Mouse (Mus musculus) lung, postnatal 0 days (tissue): Measurements from ENCODE around the gene Vdac1. TPM values are rescaled to one million over a fixed set of nuclear protein-coding genes. Genes with fewer than 3 reads are reported as not detected.

Source experiments
- ATAC-seq: fragments of 200-750 bp; cut with Nextera tagmentation; 2 replicates; pipeline ENCODE4 v1.8.0; 2017; ENCODE audit warnings: moderate library complexity
- DNase-seq: peaks from one replicate; pipeline ENCODE4 v3.0.0-alpha.2; 2016; ENCODE audit warnings: low spot score
- H3K27ac ChIP-seq: fragments of 300-500 bp; sonication (generic); 2 replicates; pipeline ENCODE4 v1.5.1; 2014; ENCODE audit warnings: antibody characterized with exemption, mild to moderate bottlenecking, low read length, mixed read lengths
- H3K27me3 ChIP-seq: fragments of 300-500 bp; sonication (generic); replicated peaks from 2 replicates; pipeline ENCODE4 v1.6.1; 2014; ENCODE audit warnings: low read length, mixed read lengths; ENCODE audit not compliant: insufficient read depth
- H3K36me3 ChIP-seq: fragments of 300-500 bp; sonication (generic); 2 replicates; pipeline ENCODE4 v1.6.1; 2014; ENCODE audit warnings: low read length, mixed read lengths; ENCODE audit not compliant: insufficient read depth
- H3K4me1 ChIP-seq: fragments of 300-500 bp; sonication (generic); 2 replicates; pipeline ENCODE4 v1.6.1; 2014; ENCODE audit warnings: antibody characterized with exemption, low read depth, low read length, mixed read lengths; ENCODE audit not compliant: insufficient read depth
- H3K4me2 ChIP-seq: fragments of 300-500 bp; sonication (generic); replicated peaks from 2 replicates; pipeline ENCODE4 v1.6.1; 2014; ENCODE audit warnings: low read depth, mild to moderate bottlenecking, low read length, moderate library complexity, mixed read lengths
- H3K4me3 ChIP-seq: fragments of 300-500 bp; sonication (generic); 2 replicates; pipeline ENCODE4 v1.5.1; 2014; ENCODE audit warnings: low read depth, low read length
- H3K9ac ChIP-seq: fragments of 300-500 bp; sonication (generic); replicated peaks from 2 replicates; pipeline ENCODE4 v1.6.1; 2014; ENCODE audit warnings: low read depth, mild to moderate bottlenecking
- H3K9me3 ChIP-seq: fragments of 300-500 bp; sonication (generic); 2 replicates; pipeline ENCODE4 v1.6.1; 2016; ENCODE audit warnings: low read length, mixed read lengths
- CTCF ChIP-seq: IDR thresholded peaks from 2 replicates; pipeline ENCODE4 v1.5.1; 2016; ENCODE audit warnings: antibody characterized with exemption, mild to moderate bottlenecking
- EP300 ChIP-seq: IDR thresholded peaks from 2 replicates; pipeline ENCODE4 v1.6.1; 2016; ENCODE audit warnings: antibody characterized with exemption, mild to moderate bottlenecking, control low read depth
- WGBS: fragments of 180-500 bp; shearing (Covaris S2); extraction: QIAGEN DNeasy Blood & Tissue Kit; methylation state at CpG from one replicate; pipeline ENCODE4 v1.1.7; 2014; 5-methylcytosine and 5-hydroxymethylcytosine counted together
- polyA plus RNA-seq: library from polyadenylated mRNA; unstranded; fragments of >200 nt; fragmentation: Nextera tagmentation; extraction: Ambion mirVana; gene quantifications from 2 replicates; pipeline ENCODE4 v1.2.1, GENCODE M21; 2015

The Vdac1 gene
- polyA plus RNA-seq, result 127 and 140 TPM in 2 replicates

- Histone ChIP-seq H3K27me3 (no peaks in the 10 kb centered on the region), H3K4me1 (peaks cover 11% of the 10 kb centered on the region), H3K4me3 (peak within 1 kb of the TSS; percentile 93), H3K9me3 (no peaks in the 10 kb centered on the region), H3K36me3 (no peaks in the 10 kb centered on the region), H3K27ac (peak within 1 kb of the TSS; percentile 98), H3K9ac (peak within 1 kb of the TSS; percentile 96), H3K4me2 (peak within 1 kb of the TSS; percentile 80)
- TF ChIP-seq EP300 (no peak), CTCF (no peak; the same call in 1 of the 2 replicates)
- ATAC-seq, result peak; percentile 95
- WGBS, result 1% methylated on average over 57 of the region's 84 CpGs
- DNase-seq, result peak; percentile 94
These were observed at the start of gene Vdac1 for GRCm38 (mm10) chr11:52360471-52361277. TSS of gene Vdac1 (plus strand) at chr11:52360860.

- DNase-seq (peak; percentile 66), ATAC-seq (peak; percentile 54)
- Histone ChIP-seq H3K4me3 (no peak overlapping the region), H3K36me3 (no peaks in the 10 kb centered on the region), H3K27me3 (no peaks in the 10 kb centered on the region), H3K4me2 (peak overlapping the region; percentile 20; the same call in 1 of the 2 replicates), H3K9ac (no peak overlapping the region), H3K9me3 (no peaks in the 10 kb centered on the region), H3K4me1 (no peaks in the 10 kb centered on the region; the same call in 1 of the 2 replicates), H3K27ac (no peak overlapping the region)
- TF ChIP-seq CTCF, result peak; percentile 61
- no peak for TF ChIP-seq EP300
- WGBS, result 16% methylated on average over 26 of the region's 26 CpGs
These were observed 46.4 kb upstream of the Vdac1 start for GRCm38 (mm10) chr11:52314102-52314793.

GRCm38 (mm10) chr11:52318445-52318844 lies 42.2 kb upstream of the Vdac1 start:
- WGBS, result 41% methylated on average over 13 of the region's 13 CpGs
- no peaks in the 10 kb centered on the region for H3K27me3 ChIP-seq
- H3K4me1 ChIP-seq, result no peaks in the 10 kb centered on the region; the same call in 1 of the 2 replicates
- peak; percentile 69 for ATAC-seq
- no peak overlapping the region for H3K4me2 ChIP-seq
- H3K27ac ChIP-seq, result no peak overlapping the region
- no peaks in the 10 kb centered on the region for H3K36me3 ChIP-seq
- no peak overlapping the region for H3K4me3 ChIP-seq
- no peaks in the 10 kb centered on the region for H3K9me3 ChIP-seq
- DNase-seq, result peak; percentile 49
- TF ChIP-seq CTCF (no peak), EP300 (no peak)
- H3K9ac ChIP-seq, result no peak overlapping the region

GRCm38 (mm10) chr11:52319664-52320063 lies 41.0 kb upstream of the Vdac1 start:
- no peak for DNase-seq
- no peaks in the 10 kb centered on the region for H3K36me3 ChIP-seq
- no peak overlapping the region for H3K9ac ChIP-seq
- WGBS, result 63% methylated on average over 4 of the region's 4 CpGs
- H3K27ac ChIP-seq, result no peak overlapping the region
- H3K27me3 ChIP-seq, result no peaks in the 10 kb centered on the region
- H3K9me3 ChIP-seq, result no peaks in the 10 kb centered on the region
- no peaks in the 10 kb centered on the region; the same call in 1 of the 2 replicates for H3K4me1 ChIP-seq
- no peak for TF ChIP-seq CTCF
- TF ChIP-seq EP300, result no peak
- ATAC-seq, result no peak
- H3K4me3 ChIP-seq, result no peak overlapping the region
- no peak overlapping the region for H3K4me2 ChIP-seq

GRCm38 (mm10) chr11:52320529-52320928 lies 40.1 kb upstream of the Vdac1 start:
- H3K27me3 ChIP-seq, result no peaks in the 10 kb centered on the region
- no peaks in the 10 kb centered on the region for H3K9me3 ChIP-seq
- no peak overlapping the region for H3K9ac ChIP-seq
- no peak overlapping the region for H3K4me3 ChIP-seq
- ATAC-seq (no peak), DNase-seq (no peak)
- H3K4me1 ChIP-seq, result no peaks in the 10 kb centered on the region; the same call in 1 of the 2 replicates
- TF ChIP-seq CTCF (no peak), EP300 (no peak)
- no peak overlapping the region for H3K4me2 ChIP-seq
- H3K27ac ChIP-seq, result no peak overlapping the region
- no peaks in the 10 kb centered on the region for H3K36me3 ChIP-seq
- 80% methylated on average over 4 of the region's 4 CpGs for WGBS

- Histone ChIP-seq H3K9ac (no peak overlapping the region), H3K9me3 (no peaks in the 10 kb centered on the region), H3K4me3 (no peak overlapping the region), H3K4me2 (no peak overlapping the region), H3K36me3 (no peaks in the 10 kb centered on the region), H3K4me1 (no peaks in the 10 kb centered on the region; the same call in 1 of the 2 replicates), H3K27ac (no peak overlapping the region), H3K27me3 (no peaks in the 10 kb centered on the region)
- WGBS, result 41% methylated on average over 3 of the region's 3 CpGs
- peak; percentile 17 for DNase-seq
- TF ChIP-seq CTCF (no peak), EP300 (no peak)
- ATAC-seq, result no peak
These were observed 39.1 kb upstream of the Vdac1 start for GRCm38 (mm10) chr11:52321540-52321939.
